Mouse (Mus musculus) embryonic facial prominence, embryonic 13.5 days (tissue): ENCODE measurements around the gene Fbxo46. TPM values are rescaled to one million over a fixed set of nuclear protein-coding genes. Genes with fewer than 3 reads are reported as not detected.

ENCODE experiments used
- ATAC-seq: fragments of 200-750 bp; cut with Nextera tagmentation; 2 replicates; pipeline ENCODE4 v1.8.0; 2017; ENCODE audit warnings: low read depth; ENCODE audit not compliant: insufficient number of reproducible peaks, insufficient read depth, low FRiP score, low TSS enrichment
- H3K27ac ChIP-seq: fragments of 300-500 bp; sonication (generic); 2 replicates; pipeline ENCODE4 v1.5.1; 2015; ENCODE audit warnings: moderate library complexity, mild to moderate bottlenecking, inconsistent platforms
- H3K27me3 ChIP-seq: fragments of 300-500 bp; sonication (generic); 2 replicates; pipeline ENCODE4 v1.6.1; 2015; ENCODE audit warnings: mild to moderate bottlenecking, inconsistent platforms
- H3K36me3 ChIP-seq: fragments of 300-500 bp; sonication (generic); 2 replicates; pipeline ENCODE4 v1.6.1; 2015; ENCODE audit warnings: mild to moderate bottlenecking, inconsistent platforms
- H3K4me1 ChIP-seq: fragments of 300-500 bp; sonication (generic); 2 replicates; pipeline ENCODE4 v1.6.1; 2015; ENCODE audit warnings: inconsistent platforms
- H3K4me2 ChIP-seq: fragments of 300-500 bp; sonication (generic); 2 replicates; pipeline ENCODE4 v1.6.1; 2015; ENCODE audit warnings: moderate library complexity, mild to moderate bottlenecking, inconsistent platforms
- H3K4me3 ChIP-seq: fragments of 300-500 bp; sonication (generic); 2 replicates; pipeline ENCODE4 v1.5.1; 2015; ENCODE audit warnings: mild to moderate bottlenecking, inconsistent platforms
- H3K9ac ChIP-seq: fragments of 300-500 bp; sonication (generic); 2 replicates; pipeline ENCODE4 v1.6.1; 2015; ENCODE audit warnings: mild to moderate bottlenecking, inconsistent platforms
- H3K9me3 ChIP-seq: fragments of 300-500 bp; sonication (generic); 2 replicates; pipeline ENCODE4 v1.6.1; 2016; ENCODE audit warnings: inconsistent platforms
- WGBS: fragments of 180-500 bp; shearing (Covaris S2); methylation state at CpG from one replicate; pipeline ENCODE4 v1.1.7; 2015; ENCODE audit warnings: mixed read lengths; 5-methylcytosine and 5-hydroxymethylcytosine counted together
- polyA plus RNA-seq: library from polyadenylated mRNA; unstranded; fragments of >200 nt; fragmentation: Nextera tagmentation; extraction: Ambion mirVana; gene quantifications from 2 replicates; pipeline ENCODE4 v1.2.1, GENCODE M21; 2015

The Fbxo46 gene
- polyA plus RNA-seq, 1 experiment from 2014 or later = 16.6 TPM

DNA sequence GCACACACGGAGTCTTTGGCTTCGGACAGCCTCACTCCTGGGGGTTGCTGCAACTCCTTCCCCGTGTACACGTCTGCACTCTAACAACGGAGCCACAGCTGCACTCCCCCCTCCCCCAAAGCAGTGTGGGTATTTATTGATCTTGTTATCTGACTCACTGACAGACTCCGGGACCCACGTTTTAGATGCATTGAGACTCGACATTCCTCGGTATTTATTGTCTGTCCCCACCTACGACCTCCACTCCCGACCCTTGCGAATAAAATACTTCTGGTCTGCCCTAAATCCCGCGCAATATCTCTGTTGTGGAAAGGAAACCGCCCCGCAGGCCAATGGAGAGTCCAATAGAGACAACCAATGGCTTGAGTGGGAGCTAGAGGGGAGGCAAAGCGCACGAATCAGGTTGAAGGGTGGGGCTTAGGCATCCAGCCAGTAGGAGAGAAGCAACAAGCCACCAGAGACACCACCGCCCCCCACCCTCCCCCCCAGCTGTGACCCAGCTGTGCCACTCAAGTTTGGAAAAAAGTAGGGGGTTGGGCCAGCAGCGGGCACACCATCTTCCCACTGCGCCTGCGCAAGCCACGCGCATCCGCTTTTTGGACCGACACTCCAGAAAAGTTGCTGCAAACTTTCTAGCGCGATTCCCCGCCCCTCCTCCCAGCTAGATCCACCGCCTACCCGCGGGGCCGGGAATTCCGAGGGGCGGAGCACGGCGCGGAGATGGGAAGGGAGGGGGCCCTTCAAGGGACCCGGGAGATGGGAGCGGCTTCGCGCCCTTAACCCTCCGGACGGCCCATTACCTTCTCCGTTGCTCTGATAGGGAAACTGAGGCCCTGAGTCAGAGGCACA lies 25.9 kb upstream of the Fbxo46 start:
- ATAC-seq = peak; percentile 83
- H3K27ac ChIP-seq = peak overlapping the region; percentile 99
- H3K4me1 ChIP-seq = peaks cover 51% of the 10 kb centered on the region
- H3K9me3 ChIP-seq = no peaks in the 10 kb centered on the region
- WGBS = under 1% methylated on average over 45 of the region's 45 CpGs
- peaks cover 7% of the 10 kb centered on the region for H3K27me3 ChIP-seq
- H3K4me2 ChIP-seq = peak overlapping the region; percentile 91
- H3K9ac ChIP-seq = peak overlapping the region; percentile 98
- H3K36me3 ChIP-seq = peaks cover 29% of the 10 kb centered on the region
- H3K4me3 ChIP-seq = peak overlapping the region; percentile 85

DNA sequence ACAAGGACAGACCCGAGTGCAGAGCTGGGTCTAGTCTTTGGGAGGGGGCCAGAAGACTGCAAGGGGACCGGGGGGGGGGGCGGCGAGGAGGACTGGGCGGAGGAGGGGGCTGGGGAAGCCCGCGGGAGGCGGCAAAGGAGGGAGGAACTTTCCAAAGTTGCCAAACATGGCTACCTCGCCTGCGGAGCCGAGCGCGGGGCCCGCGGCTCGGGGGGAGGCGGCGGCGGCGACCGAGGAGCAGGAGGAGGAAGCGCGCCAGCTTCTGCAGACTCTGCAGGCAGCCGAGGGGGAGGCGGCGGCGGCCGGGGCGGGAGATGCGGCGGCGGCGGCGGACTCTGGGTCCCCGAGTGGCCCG lies 25.2 kb upstream of the Fbxo46 start, which contains the start of gene Six5:
Gene Six5, plus strand, starts transcription at position 124 of the 355 bp plus-strand sequence.
- 0% methylated on average over 26 of the region's 36 CpGs for WGBS
- no peak for ATAC-seq
- peak within 1 kb of the TSS; percentile 91 for H3K4me2 ChIP-seq

DNA sequence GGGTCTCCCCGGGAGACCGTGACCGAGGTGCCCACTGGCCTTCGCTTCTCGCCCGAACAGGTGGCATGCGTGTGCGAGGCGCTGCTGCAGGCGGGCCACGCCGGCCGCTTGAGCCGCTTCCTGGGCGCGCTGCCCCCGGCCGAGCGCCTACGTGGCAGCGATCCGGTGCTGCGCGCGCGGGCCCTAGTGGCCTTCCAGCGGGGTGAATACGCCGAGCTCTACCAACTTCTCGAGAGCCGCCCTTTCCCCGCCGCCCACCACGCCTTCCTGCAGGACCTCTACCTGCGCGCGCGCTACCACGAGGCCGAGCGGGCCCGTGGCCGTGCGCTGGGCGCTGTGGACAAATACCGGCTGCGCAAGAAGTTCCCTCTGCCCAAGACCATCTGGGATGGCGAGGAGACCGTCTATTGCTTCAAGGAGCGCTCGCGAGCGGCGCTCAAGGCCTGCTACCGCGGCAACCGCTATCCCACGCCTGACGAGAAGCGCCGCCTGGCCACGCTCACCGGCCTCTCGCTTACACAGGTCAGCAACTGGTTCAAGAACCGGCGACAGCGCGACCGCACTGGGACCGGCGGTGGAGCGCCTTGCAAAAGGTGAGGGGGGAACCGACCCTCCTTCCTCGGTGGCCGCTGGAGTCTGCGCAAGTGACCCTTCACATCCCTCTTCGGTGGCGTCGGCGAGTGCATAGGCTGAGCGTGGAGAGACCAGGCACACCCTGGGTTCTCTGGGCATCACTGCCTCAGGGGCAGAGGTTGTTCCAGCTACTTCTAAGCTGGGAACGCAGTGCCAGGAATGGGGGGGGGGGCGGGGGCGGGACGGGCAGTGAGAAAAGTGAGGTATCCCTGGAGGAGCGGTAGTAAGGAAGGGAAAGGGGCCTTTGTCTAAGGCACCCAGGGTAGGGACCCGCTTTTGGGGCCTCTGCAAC lies 24.6 kb upstream of the Fbxo46 start:
- no peak for ATAC-seq
- H3K4me1 ChIP-seq = peaks cover 51% of the 10 kb centered on the region
- WGBS = under 1% methylated on average over 83 of the region's 87 CpGs

More for the DNA sequence above, 25.2 kb upstream of the Fbxo46 start, which contains the start of gene Six5:
- Histone ChIP-seq H3K9me3 (no peaks in the 10 kb centered on the region), H3K36me3 (peaks cover 25% of the 10 kb centered on the region), H3K27me3 (peaks cover 7% of the 10 kb centered on the region), H3K9ac (peak within 1 kb of the TSS; percentile 98), H3K27ac (peak within 1 kb of the TSS; percentile 99), H3K4me1 (peaks cover 51% of the 10 kb centered on the region), H3K4me3 (peak within 1 kb of the TSS; percentile 85)

DNA sequence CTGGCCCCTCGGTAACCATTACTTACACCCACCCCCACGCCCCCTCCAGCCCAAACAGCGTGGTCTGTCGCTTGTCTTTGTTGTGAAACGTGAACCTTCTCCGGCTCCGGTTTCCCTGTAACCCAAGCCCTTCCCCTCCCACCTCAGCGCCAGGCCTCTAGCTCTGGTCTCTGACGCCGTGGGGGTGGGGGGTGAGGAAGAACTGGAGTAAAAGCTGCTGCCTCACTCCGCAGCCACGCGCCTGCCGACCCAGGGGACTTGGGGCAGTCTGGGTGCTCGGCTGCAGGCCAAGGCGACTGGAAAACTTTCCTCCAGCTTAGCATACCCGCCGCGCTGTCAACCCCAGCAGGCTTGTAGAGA lies 23.9 kb upstream of the Fbxo46 start:
- H3K4me2 ChIP-seq = peak overlapping the region; percentile 91
- H3K4me1 ChIP-seq = peaks cover 51% of the 10 kb centered on the region
- H3K9ac ChIP-seq = peak overlapping the region; percentile 98
- peaks cover 7% of the 10 kb centered on the region for H3K27me3 ChIP-seq
- WGBS = 1% methylated on average over 19 of the region's 19 CpGs
- H3K36me3 ChIP-seq = peaks cover 17% of the 10 kb centered on the region
- ATAC-seq = 0 out of 2 replicates have a peak, but pooled peaks have one; percentile 5
- H3K9me3 ChIP-seq = no peaks in the 10 kb centered on the region
- H3K4me3 ChIP-seq = peak overlapping the region; percentile 85
- peak overlapping the region; percentile 99 for H3K27ac ChIP-seq

More for the DNA sequence above, 24.6 kb upstream of the Fbxo46 start:
- peak overlapping the region; percentile 91 for H3K4me2 ChIP-seq
- peaks cover 7% of the 10 kb centered on the region for H3K27me3 ChIP-seq
- no peaks in the 10 kb centered on the region for H3K9me3 ChIP-seq
- H3K27ac ChIP-seq = peak overlapping the region; percentile 99
- peaks cover 23% of the 10 kb centered on the region for H3K36me3 ChIP-seq
- H3K4me3 ChIP-seq = peak overlapping the region; percentile 85
- H3K9ac ChIP-seq = peak overlapping the region; percentile 98

DNA sequence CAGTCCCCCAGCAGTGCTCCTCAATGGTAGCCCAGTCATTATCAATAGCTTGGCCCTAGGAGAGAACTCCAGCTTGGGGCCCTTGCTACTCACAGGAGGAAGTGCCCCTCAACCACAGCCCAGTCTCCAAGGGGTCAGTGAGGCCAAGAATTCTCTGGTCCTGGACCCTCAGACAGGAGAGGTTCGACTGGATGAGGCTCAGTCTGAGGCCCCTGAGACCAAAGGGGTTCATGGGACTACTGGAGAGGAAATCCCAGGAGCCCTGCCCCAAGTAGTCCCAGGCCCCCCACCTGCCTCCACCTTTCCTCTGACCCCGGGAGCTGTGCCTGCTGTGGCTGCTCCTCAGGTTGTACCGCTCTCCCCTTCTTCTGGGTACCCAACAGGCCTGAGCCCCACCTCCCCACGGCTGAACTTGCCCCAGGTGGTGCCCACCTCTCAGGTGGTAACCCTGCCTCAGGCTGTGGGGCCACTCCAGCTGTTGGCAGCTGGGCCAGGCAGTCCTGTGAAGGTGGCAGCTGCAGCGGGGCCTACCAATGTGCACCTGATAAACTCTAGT lies 23.2 kb upstream of the Fbxo46 start:
- peaks cover 13% of the 10 kb centered on the region for H3K36me3 ChIP-seq
- peak overlapping the region; percentile 98 for H3K9ac ChIP-seq
- no peaks in the 10 kb centered on the region for H3K9me3 ChIP-seq
- no peak for ATAC-seq
- H3K27ac ChIP-seq = peak overlapping the region; percentile 99
- peaks cover 1% of the 10 kb centered on the region; the same call in 1 of the 2 replicates for H3K27me3 ChIP-seq
- peaks cover 46% of the 10 kb centered on the region for H3K4me1 ChIP-seq
- H3K4me3 ChIP-seq = peak overlapping the region; percentile 85
- H3K4me2 ChIP-seq = peak overlapping the region; percentile 91
- WGBS = 46% methylated on average over 5 of the region's 5 CpGs

DNA sequence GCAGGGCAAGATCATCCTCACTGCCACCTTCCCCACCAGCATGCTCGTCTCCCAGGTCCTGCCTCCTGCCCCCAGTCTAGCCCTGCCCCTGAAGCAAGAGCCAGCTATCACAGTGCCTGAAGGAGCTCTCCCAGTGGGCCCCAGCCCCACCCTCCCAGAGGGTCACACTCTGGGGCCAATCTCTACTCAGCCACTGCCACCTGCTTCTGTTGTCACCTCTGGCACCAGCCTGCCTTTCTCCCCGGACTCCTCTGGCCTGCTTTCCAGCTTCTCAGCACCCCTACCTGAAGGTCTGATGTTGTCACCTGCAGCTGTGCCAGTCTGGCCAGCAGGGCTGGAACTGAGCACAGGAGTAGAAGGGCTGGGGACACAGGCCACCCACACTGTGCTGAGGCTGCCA lies 22.4 kb upstream of the Fbxo46 start:
- no peak for ATAC-seq
- 35% methylated on average over 2 of the region's 2 CpGs for WGBS
- no peak overlapping the region; the same call in 1 of the 2 replicates for H3K27ac ChIP-seq
- H3K9ac ChIP-seq = peak overlapping the region; percentile 98; the same call in 1 of the 2 replicates
- H3K4me2 ChIP-seq = peak overlapping the region; percentile 91; the same call in 1 of the 2 replicates
- no peak overlapping the region; the same call in 1 of the 2 replicates for H3K4me3 ChIP-seq
- H3K27me3 ChIP-seq = no peaks in the 10 kb centered on the region
- peaks cover 39% of the 10 kb centered on the region for H3K4me1 ChIP-seq
- peaks cover 13% of the 10 kb centered on the region for H3K36me3 ChIP-seq
- H3K9me3 ChIP-seq = no peaks in the 10 kb centered on the region

DNA sequence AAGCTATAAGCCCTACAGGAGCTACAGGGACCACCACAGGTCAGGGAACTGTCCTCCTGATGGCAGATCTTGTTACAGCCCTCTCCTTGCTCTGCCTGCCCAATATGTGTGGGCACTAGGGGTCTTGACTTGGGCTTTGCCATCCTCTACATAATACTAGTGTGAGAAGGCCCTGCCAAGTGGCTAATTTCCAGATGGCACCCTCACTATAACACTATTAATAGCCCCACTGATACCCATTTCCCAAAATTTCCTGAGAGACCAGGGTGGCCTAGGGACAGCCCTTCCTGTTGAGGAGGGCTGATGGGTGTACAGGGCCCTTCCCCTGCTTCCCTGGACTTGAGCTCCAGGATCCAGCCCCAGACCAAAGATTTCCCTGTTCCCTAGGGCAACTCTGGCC lies 21.8 kb upstream of the Fbxo46 start:
- H3K4me1 ChIP-seq = peaks cover 32% of the 10 kb centered on the region
- H3K36me3 ChIP-seq = peaks cover 19% of the 10 kb centered on the region
- no peak overlapping the region for H3K27ac ChIP-seq
- peaks cover 3% of the 10 kb centered on the region; the same call in 1 of the 2 replicates for H3K9me3 ChIP-seq
- no peak overlapping the region; the same call in 1 of the 2 replicates for H3K4me3 ChIP-seq
- no peak for ATAC-seq
- no peak overlapping the region for H3K4me2 ChIP-seq
- no peaks in the 10 kb centered on the region for H3K27me3 ChIP-seq
- H3K9ac ChIP-seq = no peak overlapping the region

DNA sequence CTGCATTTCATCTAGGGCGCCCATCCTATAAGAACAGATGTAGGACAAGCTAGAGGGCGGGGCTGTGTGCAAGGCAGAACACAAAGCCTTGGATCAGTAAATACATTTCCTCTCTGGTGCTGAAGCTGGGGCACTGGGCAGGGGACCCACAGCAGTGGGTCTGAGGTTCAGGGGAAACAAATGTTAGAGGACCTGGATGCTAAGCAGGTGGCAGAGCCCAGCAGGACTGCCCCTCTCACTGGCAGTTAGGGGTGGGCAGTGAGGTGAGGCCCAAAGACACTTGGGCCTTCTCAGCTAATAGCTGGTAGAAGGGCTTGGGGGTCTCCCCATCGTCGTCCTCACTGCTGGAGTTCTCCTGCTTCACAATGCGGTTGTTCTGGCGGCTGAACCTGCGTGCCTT lies 20.8 kb upstream of the Fbxo46 start:
- Histone ChIP-seq H3K9me3 (peaks cover 8% of the 10 kb centered on the region; the same call in 1 of the 2 replicates), H3K27ac (peak overlapping the region; percentile 16; the same call in 1 of the 2 replicates), H3K9ac (no peak overlapping the region), H3K36me3 (peaks cover 21% of the 10 kb centered on the region), H3K4me1 (peaks cover 24% of the 10 kb centered on the region), H3K27me3 (no peaks in the 10 kb centered on the region), H3K4me2 (no peak overlapping the region), H3K4me3 (no peak overlapping the region)
- ATAC-seq = no peak
- 64% methylated on average over 7 of the region's 7 CpGs for WGBS

DNA sequence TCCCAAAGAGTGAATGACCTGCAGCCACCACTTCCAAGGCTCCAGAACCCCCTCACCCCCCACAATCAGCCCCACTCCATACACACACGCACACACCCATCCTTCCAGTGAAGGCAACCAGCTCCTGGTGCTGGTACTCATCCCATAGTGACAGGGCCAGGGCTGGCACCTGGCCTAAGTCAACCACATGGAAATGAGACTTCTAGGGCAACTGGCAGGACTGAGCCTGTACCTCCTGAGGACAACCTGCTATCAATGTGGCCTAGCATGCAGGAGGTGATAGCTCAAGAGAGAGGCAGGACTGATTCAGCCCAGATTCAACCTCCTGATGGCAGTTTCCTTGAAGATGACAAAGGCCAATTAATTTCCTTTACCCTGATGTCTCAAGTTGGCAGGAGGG lies 19.4 kb upstream of the Fbxo46 start:
- 86% methylated on average over 1 of the region's 1 CpGs for WGBS

DNA sequence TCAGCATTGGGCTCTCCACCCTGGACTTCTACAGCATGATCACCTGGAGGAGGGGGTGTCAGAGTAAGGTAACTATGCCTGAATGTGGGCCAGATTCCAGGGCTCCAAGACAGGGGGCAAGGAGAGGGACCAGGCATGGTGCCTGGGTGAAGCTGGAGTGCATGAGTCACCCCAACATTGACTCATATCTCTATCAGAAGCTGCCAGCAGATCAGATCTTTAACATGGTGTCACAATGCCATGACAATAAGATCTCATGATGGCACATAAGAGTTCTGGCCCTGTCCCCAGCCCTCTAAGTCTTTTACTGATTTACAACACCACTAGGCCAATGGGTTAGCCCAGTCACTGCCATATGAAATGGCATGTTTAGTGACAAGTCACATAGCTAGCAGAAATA lies 15.9 kb upstream of the Fbxo46 start:
- H3K9ac ChIP-seq = no peak overlapping the region
- H3K27ac ChIP-seq = no peak overlapping the region
- peaks cover 9% of the 10 kb centered on the region; the same call in 1 of the 2 replicates for H3K36me3 ChIP-seq
- no peak for ATAC-seq
- no peak overlapping the region for H3K4me3 ChIP-seq
- no peak overlapping the region for H3K4me2 ChIP-seq
- H3K4me1 ChIP-seq = no peaks in the 10 kb centered on the region
- peaks cover 8% of the 10 kb centered on the region; the same call in 1 of the 2 replicates for H3K9me3 ChIP-seq
- no peaks in the 10 kb centered on the region for H3K27me3 ChIP-seq

More for the DNA sequence above, 19.4 kb upstream of the Fbxo46 start:
- Histone ChIP-seq H3K27ac (no peak overlapping the region), H3K27me3 (no peaks in the 10 kb centered on the region), H3K36me3 (peaks cover 21% of the 10 kb centered on the region), H3K4me3 (no peak overlapping the region), H3K4me2 (no peak overlapping the region), H3K9ac (no peak overlapping the region), H3K9me3 (peaks cover 8% of the 10 kb centered on the region; the same call in 1 of the 2 replicates), H3K4me1 (peaks cover 24% of the 10 kb centered on the region)
- ATAC-seq = no peak

DNA sequence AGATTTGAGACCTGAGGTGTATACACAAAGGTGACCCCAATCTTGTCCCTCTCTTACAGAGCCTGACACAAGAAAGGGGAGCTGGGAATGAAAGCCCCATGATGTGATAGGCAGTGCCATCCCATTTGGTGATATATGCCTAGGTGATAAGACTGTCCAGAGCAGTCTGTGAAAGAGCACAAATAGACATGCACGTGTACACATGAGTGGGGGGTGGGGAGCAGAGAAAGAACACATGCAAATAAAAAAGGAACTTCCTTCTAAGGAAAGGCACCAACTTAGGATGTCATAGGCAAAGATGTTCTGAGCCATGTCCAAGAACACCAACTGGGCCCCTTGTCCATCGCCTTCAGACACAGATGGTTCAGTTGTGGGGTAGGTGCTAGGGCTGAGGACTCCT lies 15.2 kb upstream of the Fbxo46 start:
- peaks cover 9% of the 10 kb centered on the region; the same call in 1 of the 2 replicates for H3K36me3 ChIP-seq
- H3K4me1 ChIP-seq = no peaks in the 10 kb centered on the region
- no peak overlapping the region for H3K27ac ChIP-seq
- H3K4me2 ChIP-seq = no peak overlapping the region
- H3K4me3 ChIP-seq = no peak overlapping the region
- H3K27me3 ChIP-seq = no peaks in the 10 kb centered on the region
- WGBS = 73% methylated on average over 2 of the region's 2 CpGs
- H3K9me3 ChIP-seq = peaks cover 8% of the 10 kb centered on the region; the same call in 1 of the 2 replicates
- ATAC-seq = no peak
- no peak overlapping the region for H3K9ac ChIP-seq
